Mouse (Mus musculus) splenic B cell, adult 2 months (primary cell): ENCODE measurements around the gene Spire2.
"Not testable (repeated sequence)": the region's sequence is repeated elsewhere in the genome, so short reads cannot be mapped to it uniquely, and the experiment has no call there.

Experiments used
- DNase-seq: peaks from one replicate; pipeline ENCODE4 v3.0.0-alpha.2; 2011; ENCODE audit warnings: low read depth, low spot score
- H3K27me3 ChIP-seq: 2 replicates; pipeline ENCODE4 v1.6.1; 2012; ENCODE audit warnings: mild to moderate bottlenecking, low read length, moderate library complexity, mixed read lengths; ENCODE audit not compliant: control insufficient read depth, poor library complexity, insufficient read depth, severe bottlenecking
- H3K36me3 ChIP-seq: 2 replicates; pipeline ENCODE4 v1.6.1; 2012; ENCODE audit warnings: mild to moderate bottlenecking, low read length, moderate library complexity, mixed read lengths; ENCODE audit not compliant: control insufficient read depth, poor library complexity, insufficient read depth, severe bottlenecking

Gene Spire2

GRCm38 (mm10) chr8:123332262-123333090 lies at the start of gene Spire2:
TSS of gene Spire2 (plus strand) at chr8:123332713.
- Histone ChIP-seq H3K36me3 (no peaks in the 10 kb centered on the region), H3K27me3 (no peaks in the 10 kb centered on the region)
- peak; percentile 82 for DNase-seq

- H3K36me3 ChIP-seq, H3K27me3 ChIP-seq: not testable (repeated sequence)
- peak; percentile 76 for DNase-seq
These were observed 49.5 kb upstream of the Spire2 start for GRCm38 (mm10) chr8:123282994-123283393.

GRCm38 (mm10) chr8:123283991-123284390 lies 48.5 kb upstream of the Spire2 start:
- peak; percentile 72 for DNase-seq
- Histone ChIP-seq H3K27me3 (no peaks in the 10 kb centered on the region), H3K36me3 (no peaks in the 10 kb centered on the region)

GRCm38 (mm10) chr8:123284493-123284892 lies 48.0 kb upstream of the Spire2 start:
- no peaks in the 10 kb centered on the region for H3K27me3 ChIP-seq
- H3K36me3 ChIP-seq: no peaks in the 10 kb centered on the region
- no peak for DNase-seq

GRCm38 (mm10) chr8:123287362-123287761 lies 45.2 kb upstream of the Spire2 start:
- no peaks in the 10 kb centered on the region for H3K27me3 ChIP-seq
- DNase-seq: no peak
- no peaks in the 10 kb centered on the region for H3K36me3 ChIP-seq

GRCm38 (mm10) chr8:123290166-123290565 lies 42.3 kb upstream of the Spire2 start:
- DNase-seq: peak; percentile 63

GRCm38 (mm10) chr8:123290679-123291078 lies 41.8 kb upstream of the Spire2 start:
- H3K27me3 ChIP-seq: no peaks in the 10 kb centered on the region
- no peaks in the 10 kb centered on the region for H3K36me3 ChIP-seq
- no peak for DNase-seq

More at GRCm38 (mm10) chr8:123290166-123290565, 42.3 kb upstream of the Spire2 start:
- Histone ChIP-seq H3K36me3 (no peaks in the 10 kb centered on the region), H3K27me3 (no peaks in the 10 kb centered on the region)

- no peaks in the 10 kb centered on the region for H3K36me3 ChIP-seq
- DNase-seq: no peak
These were observed 40.8 kb upstream of the Spire2 start for GRCm38 (mm10) chr8:123291716-123292115.

GRCm38 (mm10) chr8:123292281-123292680 lies 40.2 kb upstream of the Spire2 start:
- no peaks in the 10 kb centered on the region for H3K27me3 ChIP-seq
- no peaks in the 10 kb centered on the region for H3K36me3 ChIP-seq
- no peak for DNase-seq

More at GRCm38 (mm10) chr8:123291716-123292115, 40.8 kb upstream of the Spire2 start:
- H3K27me3 ChIP-seq: no peaks in the 10 kb centered on the region

GRCm38 (mm10) chr8:123292785-123293184 lies 39.7 kb upstream of the Spire2 start:
- DNase-seq: no peak

GRCm38 (mm10) chr8:123298301-123298700 lies 34.2 kb upstream of the Spire2 start:
- no peak for DNase-seq

More at GRCm38 (mm10) chr8:123292785-123293184, 39.7 kb upstream of the Spire2 start:
- no peaks in the 10 kb centered on the region for H3K27me3 ChIP-seq
- H3K36me3 ChIP-seq: no peaks in the 10 kb centered on the region

GRCm38 (mm10) chr8:123308738-123309137 lies 23.8 kb upstream of the Spire2 start:
- Histone ChIP-seq H3K27me3 (no peaks in the 10 kb centered on the region), H3K36me3 (no peaks in the 10 kb centered on the region)
- DNase-seq: no peak

More at GRCm38 (mm10) chr8:123298301-123298700, 34.2 kb upstream of the Spire2 start:
- Histone ChIP-seq H3K27me3 (no peaks in the 10 kb centered on the region), H3K36me3 (no peaks in the 10 kb centered on the region)

GRCm38 (mm10) chr8:123317781-123318466 lies 14.6 kb upstream of the Spire2 start:
- no peak for DNase-seq
- Histone ChIP-seq H3K36me3 (no peaks in the 10 kb centered on the region), H3K27me3 (no peaks in the 10 kb centered on the region)

GRCm38 (mm10) chr8:123318467-123318911 lies 14.0 kb upstream of the Spire2 start, which contains the start of gene Fanca:
TSS of gene Fanca (minus strand) at chr8:123318576.
- Histone ChIP-seq H3K36me3 (no peaks in the 10 kb centered on the region), H3K27me3 (no peaks in the 10 kb centered on the region)
- peak; percentile 96 for DNase-seq
